ENCODE assay signal across 8 mouse cellular contexts in genomic region chr6:134566248-134566817, GRCm38 (mm10). TPM values are rescaled to one million over a fixed set of nuclear protein-coding genes. Genes with fewer than 3 reads are reported as not detected.
DNase-seq lines count a peak whose midpoint lies in the region; ATAC-seq lines count a peak whose summit lies in the region.

No protein-coding gene starts in this region.

- peak overlapping the region; percentile 52 for H3K4me2 ChIP-seq in neural tube, embryonic 11.5 days (ENCODE audit: low read depth)
- peak overlapping the region; percentile 85 for H3K4me2 ChIP-seq in liver, embryonic 13.5 days

- DNase-seq in cerebellum, postnatal 36 days = no peak
- no peak for DNase-seq in neural tube, embryonic 11.5 days (ENCODE audit: low spot score)
- DNase-seq in neural tube, embryonic 10.5 days (ENCODE audit: extremely low spot score, low spot score) = no peak
- DNase-seq in liver, embryonic 13.5 days = no peak
- no peak for DNase-seq in natural killer cell, adult 2 months (ENCODE audit: low spot score in 2 of 2)
- no peak for DNase-seq in right cerebral cortex, postnatal 25 days

- no peaks in the 10 kb centered on the region for H3K9me3 ChIP-seq in neural tube, embryonic 11.5 days (ENCODE audit: control insufficient read depth, low read length)
- H3K9me3 ChIP-seq in liver, embryonic 13.5 days (replicated peaks) = no peaks in the 10 kb centered on the region

- no peaks in the 10 kb centered on the region for H3K36me3 ChIP-seq in neural tube, embryonic 11.5 days (ENCODE audit: control insufficient read depth, insufficient read depth, low read length)
- H3K36me3 ChIP-seq in liver, embryonic 13.5 days = no peaks in the 10 kb centered on the region

- peak; percentile 62 for ATAC-seq in cerebellum, adult (ENCODE audit: insufficient number of reproducible peaks, low FRiP score, low TSS enrichment)
- peak; percentile 65 for ATAC-seq in neural tube, embryonic 11.5 days (ENCODE audit: insufficient read depth, low FRiP score, low TSS enrichment)
- ATAC-seq in granulocyte monocyte progenitor cell, adult 5-6 weeks (replicated peaks; ENCODE audit: poor library complexity, severe bottlenecking) = peak; percentile 3; the same call in 1 of the 2 replicates
- ATAC-seq in liver, embryonic 13.5 days (ENCODE audit: low read depth) = peak; percentile 57

- 0% methylated on average over 36 of the region's 64 CpGs for WGBS in neural tube, embryonic 11.5 days
- under 1% methylated on average over 48 of the region's 64 CpGs for WGBS in liver, embryonic 13.5 days (ENCODE audit: insufficient replicate concordance)

- H3K9ac ChIP-seq in neural tube, embryonic 11.5 days (ENCODE audit: low read length) = peak overlapping the region; percentile 98
- H3K9ac ChIP-seq in liver, embryonic 13.5 days = peak overlapping the region; percentile 85

- peak overlapping the region; percentile 95 for H3K4me3 ChIP-seq in neural tube, embryonic 11.5 days (ENCODE audit: low read depth, low read length)
- peak overlapping the region; percentile 87 for H3K4me3 ChIP-seq in liver, embryonic 13.5 days (replicated peaks)

- peak overlapping the region; percentile 99 for H3K27ac ChIP-seq in neural tube, embryonic 11.5 days (ENCODE audit: low read depth, low read length)
- H3K27ac ChIP-seq in liver, embryonic 13.5 days = peak overlapping the region; percentile 86

- H3K4me1 ChIP-seq in neural tube, embryonic 11.5 days (ENCODE audit: control insufficient read depth, insufficient read depth, low read length) = peaks cover 14% of the 10 kb centered on the region; the same call in 1 of the 2 replicates
- peaks cover 41% of the 10 kb centered on the region for H3K4me1 ChIP-seq in liver, embryonic 13.5 days (replicated peaks)

- H3K27me3 ChIP-seq in neural tube, embryonic 11.5 days (ENCODE audit: control insufficient read depth, insufficient read depth, low read length) = no peaks in the 10 kb centered on the region
- H3K27me3 ChIP-seq in liver, embryonic 13.5 days = no peaks in the 10 kb centered on the region

RNA-seq across cellular contexts. Expression of gene Lrp6, which starts 0.4 kb away (rescaled TPM):
- 27.3 and 29.2 TPM in 2 replicates for polyA plus RNA-seq in neural tube, embryonic 11.5 days (2014; fragmentation: Nextera tagmentation; extraction: Ambion mirVana)
- 17.2 and 22.6 TPM in 2 replicates for total RNA-seq in granulocyte monocyte progenitor cell, adult 5-6 weeks (2014; fragmentation: Nextera tagmentation)
- total RNA-seq in granulocyte monocyte progenitor cell, adult 5-6 weeks (2017) = 31.3 and 36.1 TPM in 2 replicates
- polyA plus RNA-seq in liver, embryonic 13.5 days (2015; fragmentation: Nextera tagmentation; extraction: Ambion mirVana) = 6.8 and 8.7 TPM in 2 replicates

Comparison
In these comparisons a context has a peak if more than half of its experiments do, and no peak if none do; other contexts are left out.
1. ATAC-seq: peak in every context shown above with its lines; median percentile 65 in neural tube, embryonic 11.5 days; 62 in cerebellum, adult; 57 in liver, embryonic 13.5 days; 3 in granulocyte monocyte progenitor cell, adult 5-6 weeks.